Mouse (Mus musculus) heart, embryonic 10.5 days (tissue): ENCODE measurements around the gene Phldb1. TPM values are rescaled to one million over a fixed set of nuclear protein-coding genes. Genes with fewer than 3 reads are reported as not detected.

Source experiments
- DNase-seq: peaks from one replicate; pipeline ENCODE4 v3.0.0-alpha.2; 2017; ENCODE audit warnings: low spot score
- H3K27ac ChIP-seq: fragments of 300-500 bp; sonication (generic); 2 replicates; pipeline ENCODE4 v1.5.1; 2016; ENCODE audit warnings: mild to moderate bottlenecking
- H3K27me3 ChIP-seq: fragments of 300-500 bp; sonication (generic); 2 replicates; pipeline ENCODE4 v1.6.1; 2016; ENCODE audit warnings: mild to moderate bottlenecking; ENCODE audit not compliant: poor library complexity, insufficient read depth, severe bottlenecking
- H3K36me3 ChIP-seq: fragments of 300-500 bp; sonication (generic); 2 replicates; pipeline ENCODE4 v1.6.1; 2016; ENCODE audit warnings: mild to moderate bottlenecking, moderate library complexity
- H3K4me1 ChIP-seq: fragments of 300-500 bp; sonication (generic); 2 replicates; pipeline ENCODE4 v1.6.1; 2016; ENCODE audit warnings: mild to moderate bottlenecking
- H3K4me3 ChIP-seq: fragments of 300-500 bp; sonication (generic); 2 replicates; pipeline ENCODE4 v1.5.1; 2016; ENCODE audit warnings: mild to moderate bottlenecking, moderate library complexity
- H3K9me3 ChIP-seq: fragments of 300-500 bp; sonication (generic); 2 replicates; pipeline ENCODE4 v1.6.1; 2016; ENCODE audit warnings: mild to moderate bottlenecking, moderate library complexity
- WGBS: fragments of 180-500 bp; shearing (Covaris S2); methylation state at CpG from one replicate; pipeline ENCODE4 v1.1.7; 2016; 5-methylcytosine and 5-hydroxymethylcytosine counted together
- polyA plus RNA-seq: library from polyadenylated mRNA; unstranded; fragments of >200 nt; fragmentation: Nextera tagmentation; extraction: Ambion mirVana; gene quantifications from 2 replicates; pipeline ENCODE4 v1.2.1, GENCODE M21; 2016

Gene Phldb1
- polyA plus RNA-seq, 1 experiment from 2014 or later = 29.1 TPM

GRCm38 (mm10) chr9:44688013-44688412 is 47.0 kb downstream of the Phldb1 start:
- Histone ChIP-seq H3K4me1 (peaks cover 36% of the 10 kb centered on the region), H3K9me3 (no peaks in the 10 kb centered on the region), H3K36me3 (peaks cover 59% of the 10 kb centered on the region), H3K27ac (no peak overlapping the region), H3K4me3 (no peak overlapping the region), H3K27me3 (no peaks in the 10 kb centered on the region; the same call in 1 of the 2 replicates)
- WGBS = 50% methylated on average over 9 of the region's 9 CpGs
- DNase-seq = no peak

- peaks cover 46% of the 10 kb centered on the region for H3K36me3 ChIP-seq
- no peak overlapping the region for H3K27ac ChIP-seq
- no peak overlapping the region for H3K4me3 ChIP-seq
- H3K4me1 ChIP-seq = peaks cover 28% of the 10 kb centered on the region
- 78% methylated on average over 5 of the region's 5 CpGs for WGBS
- no peaks in the 10 kb centered on the region for H3K9me3 ChIP-seq
- peaks cover 7% of the 10 kb centered on the region; the same call in 1 of the 2 replicates for H3K27me3 ChIP-seq
- DNase-seq = no peak
Observed at GRCm38 (mm10) chr9:44686638-44687037, 48.4 kb downstream of the Phldb1 start.

- H3K27me3 ChIP-seq = peaks cover 10% of the 10 kb centered on the region; the same call in 1 of the 2 replicates
- 44% methylated on average over 14 of the region's 14 CpGs for WGBS
- DNase-seq = peak; percentile 87
- H3K4me3 ChIP-seq = no peak overlapping the region
- peaks cover 18% of the 10 kb centered on the region for H3K4me1 ChIP-seq
- H3K36me3 ChIP-seq = peaks cover 36% of the 10 kb centered on the region
- H3K27ac ChIP-seq = no peak overlapping the region
- H3K9me3 ChIP-seq = no peaks in the 10 kb centered on the region
Observed at GRCm38 (mm10) chr9:44685346-44686330, 49.4 kb downstream of the Phldb1 start.

GRCm38 (mm10) chr9:44683046-44683445 is 52.0 kb downstream of the Phldb1 start:
- Histone ChIP-seq H3K4me1 (peaks cover 14% of the 10 kb centered on the region), H3K27ac (no peak overlapping the region), H3K27me3 (peaks cover 10% of the 10 kb centered on the region; the same call in 1 of the 2 replicates), H3K36me3 (peaks cover 18% of the 10 kb centered on the region), H3K4me3 (no peak overlapping the region), H3K9me3 (no peaks in the 10 kb centered on the region)
- WGBS = 80% methylated on average over 8 of the region's 8 CpGs
- DNase-seq = no peak

- Histone ChIP-seq H3K4me1 (no peaks in the 10 kb centered on the region), H3K27ac (no peak overlapping the region), H3K4me3 (no peak overlapping the region), H3K27me3 (peaks cover 10% of the 10 kb centered on the region; the same call in 1 of the 2 replicates), H3K36me3 (no peaks in the 10 kb centered on the region), H3K9me3 (no peaks in the 10 kb centered on the region)
- DNase-seq = no peak
- WGBS = 66% methylated on average over 5 of the region's 5 CpGs
Observed at GRCm38 (mm10) chr9:44679565-44679964, 55.4 kb downstream of the Phldb1 start.

- WGBS = 85% methylated on average over 2 of the region's 2 CpGs
- H3K27me3 ChIP-seq = 0 out of 2 replicates have a peak, but pooled peaks cover 10% of the 10 kb centered on the region
Observed at GRCm38 (mm10) chr9:44678288-44678871, 56.6 kb downstream of the Phldb1 start.

GRCm38 (mm10) chr9:44673005-44673404 is 62.0 kb downstream of the Phldb1 start, which contains the start of gene Treh:
Gene Treh (plus strand): TSS chr9:44673233.
- H3K36me3 ChIP-seq = no peaks in the 10 kb centered on the region
- no peak within 1 kb of the TSS for H3K4me3 ChIP-seq
- no peak for DNase-seq
- no peaks in the 10 kb centered on the region for H3K4me1 ChIP-seq
- WGBS = 74% methylated on average over 3 of the region's 3 CpGs
- no peaks in the 10 kb centered on the region for H3K27me3 ChIP-seq
- no peak within 1 kb of the TSS for H3K27ac ChIP-seq
- no peaks in the 10 kb centered on the region for H3K9me3 ChIP-seq

More at GRCm38 (mm10) chr9:44678288-44678871, 56.6 kb downstream of the Phldb1 start:
- H3K36me3 ChIP-seq = no peaks in the 10 kb centered on the region
- no peak for DNase-seq
- no peaks in the 10 kb centered on the region for H3K9me3 ChIP-seq
- no peaks in the 10 kb centered on the region for H3K4me1 ChIP-seq
- H3K27ac ChIP-seq = no peak overlapping the region
- no peak overlapping the region for H3K4me3 ChIP-seq

GRCm38 (mm10) chr9:44672291-44672865 is 62.6 kb downstream of the Phldb1 start:
- no peak overlapping the region for H3K27ac ChIP-seq
- WGBS = 56% methylated on average over 2 of the region's 2 CpGs
- no peaks in the 10 kb centered on the region for H3K36me3 ChIP-seq
- H3K27me3 ChIP-seq = no peaks in the 10 kb centered on the region
- H3K9me3 ChIP-seq = no peaks in the 10 kb centered on the region
- H3K4me3 ChIP-seq = no peak overlapping the region
- DNase-seq = no peak
- no peaks in the 10 kb centered on the region for H3K4me1 ChIP-seq

- H3K4me3 ChIP-seq = no peak overlapping the region
- no peaks in the 10 kb centered on the region for H3K9me3 ChIP-seq
- 90% methylated on average over 5 of the region's 5 CpGs for WGBS
- H3K27me3 ChIP-seq = no peaks in the 10 kb centered on the region
- H3K36me3 ChIP-seq = no peaks in the 10 kb centered on the region
- H3K4me1 ChIP-seq = no peaks in the 10 kb centered on the region
- DNase-seq = no peak
- H3K27ac ChIP-seq = no peak overlapping the region
Observed at GRCm38 (mm10) chr9:44671416-44671815, 63.6 kb downstream of the Phldb1 start.

GRCm38 (mm10) chr9:44663706-44664105 is 71.3 kb downstream of the Phldb1 start:
- DNase-seq = peak; percentile 20
- Histone ChIP-seq H3K27ac (no peak overlapping the region), H3K4me3 (no peak overlapping the region), H3K9me3 (no peaks in the 10 kb centered on the region), H3K4me1 (no peaks in the 10 kb centered on the region), H3K36me3 (no peaks in the 10 kb centered on the region), H3K27me3 (no peaks in the 10 kb centered on the region)
- WGBS = 86% methylated on average over 6 of the region's 6 CpGs

GRCm38 (mm10) chr9:44655098-44656066 is 79.6 kb downstream of the Phldb1 start:
- H3K27ac ChIP-seq = no peak overlapping the region
- no peaks in the 10 kb centered on the region for H3K36me3 ChIP-seq
- H3K9me3 ChIP-seq = no peaks in the 10 kb centered on the region
- H3K4me1 ChIP-seq = 0 out of 2 replicates have a peak, but pooled peaks cover 6% of the 10 kb centered on the region
- no peaks in the 10 kb centered on the region for H3K27me3 ChIP-seq
- peak overlapping the region; percentile 47 for H3K4me3 ChIP-seq
- peak; percentile 80 for DNase-seq
- 25% methylated on average over 26 of the region's 26 CpGs for WGBS

- Histone ChIP-seq H3K27me3 (peaks cover 13% of the 10 kb centered on the region; the same call in 1 of the 2 replicates), H3K27ac (no peak overlapping the region), H3K4me3 (no peak overlapping the region), H3K36me3 (no peaks in the 10 kb centered on the region), H3K9me3 (no peaks in the 10 kb centered on the region), H3K4me1 (peaks cover 8% of the 10 kb centered on the region; the same call in 1 of the 2 replicates)
- 53% methylated on average over 4 of the region's 4 CpGs for WGBS
- peak; percentile 61 for DNase-seq
Observed at GRCm38 (mm10) chr9:44653896-44654295, 81.1 kb downstream of the Phldb1 start.
